Mouse (Mus musculus): ENCODE results near the gene Lias. TPM values are rescaled to one million over a fixed set of nuclear protein-coding genes. Genes with fewer than 3 reads are reported as not detected.

Gene Lias
- total and polyA plus RNA-seq, 3 experiments = 47.1 to 55.3 TPM; not detected in 1

GRCm38 (mm10) chr5:65394425-65394824 lies 3.1 kb downstream of the Lias start:
- H3K27ac ChIP-seq (ENCODE audit: control insufficient read depth, low read depth, low read length) = no peak overlapping the region
- DNase-seq (ENCODE audit: low read depth, low spot score) = peak; percentile 43
- peaks cover 6 to 9% of the 10 kb centered on the region in 2 experiments for H3K36me3 ChIP-seq (ENCODE audit: control insufficient read depth in 1 of 2, insufficient read depth in 2 of 2, low read length in 2 of 2)
- H3K4me1 ChIP-seq (ENCODE audit: control insufficient read depth in 1 of 2, insufficient read depth in 2 of 2, low read length in 2 of 2) = peaks cover 0 to 2% of the 10 kb centered on the region in 2 experiments; a peak in 3 of 4 replicates
- no peaks in the 10 kb centered on the region for H3K27me3 ChIP-seq (ENCODE audit: control insufficient read depth in 1 of 2, insufficient read depth in 2 of 2, low read length in 2 of 2)
- no peak overlapping the region for H3K9ac ChIP-seq (ENCODE audit: control insufficient read depth, low read depth, low read length, poor library complexity, severe bottlenecking)
- peaks cover 26% of the 10 kb centered on the region for H3K79me2 ChIP-seq (ENCODE audit: control insufficient read depth, insufficient read depth, low read length, poor library complexity)
- no peaks in the 10 kb centered on the region for H3K9me3 ChIP-seq (replicated peaks; ENCODE audit: insufficient read depth, low read length)
- peak in 1 of 3 experiments; percentile 13; a peak in 1 of 6 replicates for TF ChIP-seq CTCF (IDR thresholded peaks at IDR 0.05 in 2 of 3, conservative IDR thresholded peaks at IDR 0.05 in 1 of 3; ENCODE audit: control insufficient read depth in 1 of 3, insufficient read depth in 1 of 3, low read depth in 2 of 3, low read length in 3 of 3, poor library complexity in 1 of 3, severe bottlenecking in 1 of 3)
- no peak for TF ChIP-seq RAD21 (IDR thresholded peaks at IDR 0.05; ENCODE audit: low read depth, low read length)
- peak; percentile 62; the same call in 1 of the 2 replicates for TF ChIP-seq ZNF384 (IDR thresholded peaks at IDR 0.05; ENCODE audit: low read depth, low read length)
- H3K4me3 ChIP-seq (ENCODE audit: control insufficient read depth in 1 of 2, insufficient read depth in 1 of 2, low read depth in 2 of 2, low read length in 2 of 2) = no peak overlapping the region

GRCm38 (mm10) chr5:65401251-65401994 lies 10.1 kb downstream of the Lias start:
- H3K4me1 ChIP-seq (ENCODE audit: control insufficient read depth in 1 of 2, insufficient read depth in 2 of 2, low read length in 2 of 2) = no peaks in the 10 kb centered on the region
- no peak overlapping the region for H3K4me3 ChIP-seq (ENCODE audit: control insufficient read depth in 1 of 2, insufficient read depth in 1 of 2, low read depth in 2 of 2, low read length in 2 of 2)
- H3K9ac ChIP-seq (ENCODE audit: control insufficient read depth, low read depth, low read length, poor library complexity, severe bottlenecking) = no peak overlapping the region
- H3K79me2 ChIP-seq (ENCODE audit: control insufficient read depth, insufficient read depth, low read length, poor library complexity) = no peaks in the 10 kb centered on the region
- no peaks in the 10 kb centered on the region for H3K27me3 ChIP-seq (ENCODE audit: control insufficient read depth in 1 of 2, insufficient read depth in 2 of 2, low read length in 2 of 2)
- H3K36me3 ChIP-seq (ENCODE audit: control insufficient read depth in 1 of 2, insufficient read depth in 2 of 2, low read length in 2 of 2) = peaks cover 0 to 3% of the 10 kb centered on the region in 2 experiments; a peak in 3 of 4 replicates
- DNase-seq (ENCODE audit: low read depth, low spot score) = peak; percentile 86
- no peaks in the 10 kb centered on the region for H3K9me3 ChIP-seq (replicated peaks; ENCODE audit: insufficient read depth, low read length)
- H3K27ac ChIP-seq (ENCODE audit: control insufficient read depth, low read depth, low read length) = no peak overlapping the region
- TF ChIP-seq HCFC1 (IDR thresholded peaks at IDR 0.05; ENCODE audit: low read depth, low read length) (peak; percentile 42; the same call in 1 of the 2 replicates), SIN3A (IDR thresholded peaks at IDR 0.05; ENCODE audit: low read length) (peak; percentile 62; the same call in 1 of the 2 replicates), BHLHE40 (IDR thresholded peaks at IDR 0.05; ENCODE audit: borderline replicate concordance, low read depth, low read length) (peak; percentile 24; the same call in 1 of the 2 replicates), ZKSCAN1 (IDR thresholded peaks at IDR 0.05; ENCODE audit: low read depth, low read length) (no peak), ELF1 (IDR thresholded peaks at IDR 0.05; ENCODE audit: low read depth, low read length) (0 out of 2 replicates have a peak, but pooled peaks have one; percentile 30), GATA1 (IDR thresholded peaks at IDR 0.05; ENCODE audit: low read depth, low read length) (0 out of 2 replicates have a peak, but pooled peaks have one; percentile 21), E2F4 (IDR thresholded peaks at IDR 0.05; ENCODE audit: borderline replicate concordance, low read depth, low read length) (peak; percentile 44; the same call in 1 of the 2 replicates), NRF1 (IDR thresholded peaks at IDR 0.05; ENCODE audit: insufficient read depth, low read depth, low read length, poor library complexity, severe bottlenecking) (no peak), MYB (IDR thresholded peaks at IDR 0.05; ENCODE audit: low read depth, low read length) (no peak), MYC (IDR thresholded peaks at IDR 0.05; ENCODE audit: low read depth, low read length) (0 out of 2 replicates have a peak, but pooled peaks have one; percentile 42), MXI1 (IDR thresholded peaks at IDR 0.05; ENCODE audit: low read depth, low read length) (peak; percentile 34; the same call in 1 of the 2 replicates), SMC3 (IDR thresholded peaks at IDR 0.05; ENCODE audit: low read depth, low read length) (peak; percentile 91), USF1 (IDR thresholded peaks at IDR 0.05; ENCODE audit: low read depth, low read length) (no peak), ZMIZ1 (IDR thresholded peaks at IDR 0.05; ENCODE audit: low read depth, low read length) (no peak), CTCF (IDR thresholded peaks at IDR 0.05 in 2 of 3, conservative IDR thresholded peaks at IDR 0.05 in 1 of 3; ENCODE audit: control insufficient read depth in 1 of 3, insufficient read depth in 1 of 3, low read depth in 2 of 3, low read length in 3 of 3, poor library complexity in 1 of 3, severe bottlenecking in 1 of 3) (peak in 2 of 3 experiments; percentile 72 to 93), MAFK (IDR thresholded peaks at IDR 0.05; ENCODE audit: borderline replicate concordance, low read depth, low read length) (no peak), ZC3H11A (IDR thresholded peaks at IDR 0.05; ENCODE audit: low read depth, low read length) (peak; percentile 84), KAT2A (conservative IDR thresholded peaks at IDR 0.05; ENCODE audit: low read depth, low read length) (no peak), POLR2A (IDR thresholded peaks at IDR 0.05; ENCODE audit: control insufficient read depth in 1 of 2, insufficient read depth in 1 of 2, low read depth in 1 of 2, low read length in 2 of 2, poor library complexity in 1 of 2) (no peak), POLR2AphosphoS2 (IDR thresholded peaks at IDR 0.05; ENCODE audit: low read length) (no peak), MAX (IDR thresholded peaks at IDR 0.05; ENCODE audit: low read length) (peak; percentile 14; the same call in 1 of the 2 replicates), RAD21 (IDR thresholded peaks at IDR 0.05; ENCODE audit: low read depth, low read length) (peak; percentile 94), JUND (IDR thresholded peaks at IDR 0.05; ENCODE audit: low read depth, low read length) (0 out of 2 replicates have a peak, but pooled peaks have one; percentile 15), ZNF384 (IDR thresholded peaks at IDR 0.05; ENCODE audit: low read depth, low read length) (peak; percentile 47; the same call in 1 of the 2 replicates), MEF2A (IDR thresholded peaks at IDR 0.05; ENCODE audit: extremely low read depth, insufficient replicate concordance, low read depth, low read length, poor library complexity, severe bottlenecking) (no peak), EP300 (IDR thresholded peaks at IDR 0.05; ENCODE audit: low read depth in 1 of 2, low read length in 2 of 2) (no peak), NELFE (IDR thresholded peaks at IDR 0.05; ENCODE audit: low read depth, low read length) (no peak), RCOR1 (IDR thresholded peaks at IDR 0.05; ENCODE audit: low read depth, low read length) (no peak)

Measured in MEL (cell line).